Mouse (Mus musculus): Measurements from ENCODE around the gene Kcng3.

- TF ChIP-seq POLR2AphosphoS5 (IDR thresholded peaks at IDR 0.05; ENCODE audit: insufficient replicate concordance, low read depth, low read length) (no peak), CTCF (IDR thresholded peaks at IDR 0.05; ENCODE audit: low read depth, low read length) (no peak), TAL1 (conservative IDR thresholded peaks at IDR 0.05; ENCODE audit: low read depth, low read length) (peak; percentile 45; the same call in 1 of the 2 replicates)
Measured at GRCm38 (mm10) chr17:83562153-83563010, 69.3 kb downstream of the Kcng3 start.

All from G1E (cell line).